ENCODE assay signal across 11 mouse cellular contexts in genomic region chr13:37462049-37462702, GRCm38 (mm10).
DNase-seq lines count a peak whose midpoint lies in the region; ATAC-seq lines count a peak whose summit lies in the region.
"Had no signal": no experiment of that assay in that cellular context is flagged by ENCODE, and none has a peak within 500 bp of the region (broad histone marks: within the 10 kb centered on the region; RNA-seq: fewer than 3 reads in every experiment).

No protein-coding gene starts in this region.

- H3K4me2 ChIP-seq in liver, embryonic 16.5 days (ENCODE audit: low read depth, low read length) = no peak overlapping the region
- no peak overlapping the region for H3K4me2 ChIP-seq in forebrain, embryonic 15.5 days (replicated peaks)
- H3K4me2 ChIP-seq: embryonic facial prominence, embryonic 13.5 days had no signal

- peaks cover 27% of the 10 kb centered on the region for H3K4me1 ChIP-seq in brown adipose tissue, adult 24 weeks (ENCODE audit: control insufficient read depth, insufficient read depth, insufficient read length, low read length)
- peaks cover 5% of the 10 kb centered on the region for H3K4me1 ChIP-seq in liver, embryonic 16.5 days (ENCODE audit: control insufficient read depth, low read depth, low read length)
- peaks cover 5% of the 10 kb centered on the region for H3K4me1 ChIP-seq in midbrain, embryonic 10.5 days
- peaks cover 7% of the 10 kb centered on the region for H3K4me1 ChIP-seq in forebrain, embryonic 15.5 days

- peak; percentile 63 for DNase-seq in ovary, adult 18-20 months (ENCODE audit: low spot score)
- DNase-seq in ovary, postnatal 14 days (ENCODE audit: low spot score) = no peak
- DNase-seq in skeletal muscle tissue, adult 2 months (ENCODE audit: low read depth, low spot score) = peak; percentile 65
- DNase-seq in midbrain, embryonic 10.5 days (ENCODE audit: low spot score) = no peak
- DNase-seq: kidney, adult 9 months; left cerebral cortex, postnatal 4 days; thymus, postnatal 25 days had no signal

- peak overlapping the region; percentile 55 for H3K27ac ChIP-seq in brown adipose tissue, adult 24 weeks (replicated peaks; ENCODE audit: low read depth, low read length)
- no peak overlapping the region for H3K27ac ChIP-seq in liver, embryonic 16.5 days (ENCODE audit: low read length)
- H3K27ac ChIP-seq in midbrain, embryonic 10.5 days (replicated peaks) = no peak overlapping the region
- no peak overlapping the region for H3K27ac ChIP-seq in forebrain, embryonic 15.5 days (replicated peaks)
- H3K27ac ChIP-seq: embryonic facial prominence, embryonic 13.5 days had no signal

- no peak overlapping the region for H3K4me3 ChIP-seq in brown adipose tissue, adult 24 weeks (ENCODE audit: insufficient read depth, low read depth, low read length)
- H3K4me3 ChIP-seq in liver, embryonic 16.5 days (ENCODE audit: low read depth, low read length) = no peak overlapping the region
- H3K4me3 ChIP-seq in midbrain, embryonic 10.5 days = no peak overlapping the region
- H3K4me3 ChIP-seq in forebrain, embryonic 15.5 days = no peak overlapping the region
- H3K4me3 ChIP-seq: embryonic facial prominence, embryonic 13.5 days had no signal

- H3K9me3 ChIP-seq in liver, embryonic 16.5 days (replicated peaks; ENCODE audit: control insufficient read depth, low read length) = no peaks in the 10 kb centered on the region
- H3K9me3 ChIP-seq in midbrain, embryonic 10.5 days (replicated peaks) = no peaks in the 10 kb centered on the region
- H3K9me3 ChIP-seq in forebrain, embryonic 15.5 days = no peaks in the 10 kb centered on the region
- H3K9me3 ChIP-seq: embryonic facial prominence, embryonic 13.5 days had no signal

- H3K36me3 ChIP-seq in liver, embryonic 16.5 days (ENCODE audit: control insufficient read depth, insufficient read depth) = no peaks in the 10 kb centered on the region
- H3K36me3 ChIP-seq in midbrain, embryonic 10.5 days = no peaks in the 10 kb centered on the region
- no peaks in the 10 kb centered on the region for H3K36me3 ChIP-seq in forebrain, embryonic 15.5 days
- H3K36me3 ChIP-seq: embryonic facial prominence, embryonic 13.5 days had no signal

- 56% methylated on average over 12 of the region's 12 CpGs for WGBS in liver, embryonic 16.5 days (ENCODE audit: insufficient replicate concordance)
- WGBS in midbrain, embryonic 10.5 days = 92% methylated on average over 12 of the region's 12 CpGs
- WGBS in forebrain, embryonic 15.5 days = 95% methylated on average over 12 of the region's 12 CpGs

- ATAC-seq in liver, embryonic 16.5 days (ENCODE audit: low read depth) = peak; percentile 51; the same call in 1 of the 2 replicates
- no peak for ATAC-seq in forebrain, embryonic 15.5 days (replicated peaks)

- no peak overlapping the region for H3K9ac ChIP-seq in liver, embryonic 16.5 days (ENCODE audit: low read depth, low read length)
- no peak overlapping the region for H3K9ac ChIP-seq in forebrain, embryonic 15.5 days (replicated peaks)
- H3K9ac ChIP-seq: embryonic facial prominence, embryonic 13.5 days had no signal

- no peaks in the 10 kb centered on the region for H3K27me3 ChIP-seq in liver, embryonic 16.5 days (ENCODE audit: control insufficient read depth, insufficient read depth, low read depth, low read length)
- H3K27me3 ChIP-seq in midbrain, embryonic 10.5 days (ENCODE audit: low read depth, poor library complexity, severe bottlenecking) = peaks cover 13% of the 10 kb centered on the region
- H3K27me3 ChIP-seq in forebrain, embryonic 15.5 days = no peaks in the 10 kb centered on the region
- H3K27me3 ChIP-seq: embryonic facial prominence, embryonic 13.5 days had no signal

Comparison
In these comparisons a context has a peak if more than half of its experiments do, and no peak if none do; other contexts are left out.
1. DNase-seq: peak in ovary, adult 18-20 months (single experiment) and skeletal muscle tissue, adult 2 months (single experiment); none in ovary, postnatal 14 days (single experiment) and midbrain, embryonic 10.5 days (single experiment).